12 mouse cellular contexts compared by ENCODE assay signal in genomic region chr15:93005751-93006231, GRCm38 (mm10).
DNase-seq lines count a peak whose midpoint lies in the region; ATAC-seq lines count a peak whose summit lies in the region.
"Had no signal": no experiment of that assay in that cellular context is flagged by ENCODE, and none has a peak within 500 bp of the region (broad histone marks: within the 10 kb centered on the region; RNA-seq: fewer than 3 reads in every experiment).

No protein-coding gene starts in this region.

- DNase-seq in liver, embryonic 13.5 days = no peak
- DNase-seq in liver = no peak
- peak; percentile 27 to 48 for DNase-seq in heart, postnatal 36 days
- no peak for DNase-seq in midbrain, embryonic 11.5 days (ENCODE audit: low spot score, missing footprints)
- no peak for DNase-seq in spleen, adult 12 weeks (ENCODE audit: low spot score)
- no peak for DNase-seq in layer of hippocampus, adult 18-20 months (ENCODE audit: low spot score in 2 of 2)
- DNase-seq: forebrain, postnatal 0 days; kidney, adult 11 months; retina, postnatal 1 day had no signal

- peak; percentile 46 for ATAC-seq in liver, embryonic 13.5 days (ENCODE audit: low read depth)
- ATAC-seq in common myeloid progenitor, adult 5-6 weeks (replicated peaks; ENCODE audit: low read depth, poor library complexity, severe bottlenecking) = peak; percentile 41
- ATAC-seq in stomach, embryonic 16.5 days (ENCODE audit: insufficient read depth, low FRiP score) = peak; percentile 86
- ATAC-seq in midbrain, embryonic 11.5 days (ENCODE audit: low FRiP score) = no peak
- ATAC-seq: forebrain, postnatal 0 days had no signal

- H3K27me3 ChIP-seq in liver, embryonic 13.5 days = no peaks in the 10 kb centered on the region
- H3K27me3 ChIP-seq in stomach, embryonic 16.5 days (ENCODE audit: control insufficient read depth, insufficient read depth, low read length) = no peaks in the 10 kb centered on the region
- H3K27me3 ChIP-seq in midbrain, embryonic 11.5 days (ENCODE audit: control insufficient read depth, insufficient read depth, low read length) = no peaks in the 10 kb centered on the region; the same call in 1 of the 2 replicates
- H3K27me3 ChIP-seq: midbrain, embryonic 12.5 days had no signal

- 29% methylated on average over 7 of the region's 7 CpGs for WGBS in liver, embryonic 13.5 days (ENCODE audit: insufficient replicate concordance)
- 25% methylated on average over 7 of the region's 7 CpGs for WGBS in stomach, embryonic 16.5 days
- WGBS in midbrain, embryonic 11.5 days = 65% methylated on average over 7 of the region's 7 CpGs

- H3K27ac ChIP-seq in liver, embryonic 13.5 days = no peak overlapping the region
- peak overlapping the region; percentile 75 for H3K27ac ChIP-seq in stomach, embryonic 16.5 days (ENCODE audit: low read length)
- H3K27ac ChIP-seq in midbrain, embryonic 11.5 days (ENCODE audit: low read depth, low read length) = no peak overlapping the region
- H3K27ac ChIP-seq: midbrain, embryonic 12.5 days had no signal

- H3K9ac ChIP-seq in liver, embryonic 13.5 days = no peak overlapping the region
- H3K9ac ChIP-seq in stomach, embryonic 16.5 days (ENCODE audit: low read length) = no peak overlapping the region
- H3K9ac ChIP-seq in midbrain, embryonic 11.5 days (ENCODE audit: low read length) = no peak overlapping the region
- H3K9ac ChIP-seq: forebrain, postnatal 0 days; midbrain, embryonic 12.5 days had no signal

- no peaks in the 10 kb centered on the region for H3K36me3 ChIP-seq in liver, embryonic 13.5 days
- no peaks in the 10 kb centered on the region for H3K36me3 ChIP-seq in stomach, embryonic 16.5 days (ENCODE audit: control insufficient read depth, insufficient read depth, low read length)
- H3K36me3 ChIP-seq in midbrain, embryonic 11.5 days (ENCODE audit: control insufficient read depth, insufficient read depth, low read length) = no peaks in the 10 kb centered on the region
- H3K36me3 ChIP-seq: midbrain, embryonic 12.5 days had no signal

- H3K4me3 ChIP-seq in liver, embryonic 13.5 days (replicated peaks) = no peak overlapping the region
- no peak overlapping the region for H3K4me3 ChIP-seq in stomach, embryonic 16.5 days (replicated peaks; ENCODE audit: low read length)
- H3K4me3 ChIP-seq in midbrain, embryonic 11.5 days (ENCODE audit: low read depth, low read length) = no peak overlapping the region
- H3K4me3 ChIP-seq: midbrain, embryonic 12.5 days had no signal

- no peaks in the 10 kb centered on the region for H3K9me3 ChIP-seq in liver, embryonic 13.5 days (replicated peaks)
- no peaks in the 10 kb centered on the region for H3K9me3 ChIP-seq in stomach, embryonic 16.5 days (replicated peaks; ENCODE audit: control insufficient read depth, low read length)
- no peaks in the 10 kb centered on the region for H3K9me3 ChIP-seq in midbrain, embryonic 11.5 days (ENCODE audit: control insufficient read depth, low read length)
- H3K9me3 ChIP-seq: midbrain, embryonic 12.5 days had no signal

- no peak overlapping the region for H3K4me2 ChIP-seq in liver, embryonic 13.5 days
- no peak overlapping the region for H3K4me2 ChIP-seq in stomach, embryonic 16.5 days (ENCODE audit: low read depth, low read length)
- no peak overlapping the region for H3K4me2 ChIP-seq in midbrain, embryonic 11.5 days
- H3K4me2 ChIP-seq: midbrain, embryonic 12.5 days had no signal

- H3K4me1 ChIP-seq in liver, embryonic 13.5 days (replicated peaks) = peaks cover 35% of the 10 kb centered on the region
- peaks cover 15% of the 10 kb centered on the region for H3K4me1 ChIP-seq in stomach, embryonic 16.5 days (ENCODE audit: control insufficient read depth, insufficient read depth, low read length)
- peaks cover 9% of the 10 kb centered on the region for H3K4me1 ChIP-seq in midbrain, embryonic 11.5 days (ENCODE audit: control insufficient read depth, insufficient read depth, low read length)

- intact Hi-C loops in heart, postnatal 36 days (cut with DNase I) = no loop called here

Comparison
In these comparisons a context has a peak if more than half of its experiments do, and no peak if none do; other contexts are left out.
1. DNase-seq: peak in heart, postnatal 36 days (2 of 2); none in liver, embryonic 13.5 days (single experiment), liver (single experiment), midbrain, embryonic 11.5 days (single experiment), spleen, adult 12 weeks (single experiment) and layer of hippocampus, adult 18-20 months (0 of 2).